Mouse (Mus musculus) myocyte (in vitro differentiated cells): Measurements from ENCODE around the gene Nap1l1.

ENCODE experiments used
- MAX ChIP-seq: IDR thresholded peaks from one replicate; pipeline ENCODE4 v1.6.1; 2011; ENCODE audit warnings: low read depth, mild to moderate bottlenecking, control low read depth
- POLR2A ChIP-seq: IDR thresholded peaks from one replicate; pipeline ENCODE4 v1.6.1; 2011; ENCODE audit warnings: low read depth, mild to moderate bottlenecking, control low read depth, moderate library complexity; ENCODE audit not compliant: insufficient read length
- POLR2AphosphoS2 ChIP-seq: IDR thresholded peaks from one replicate; pipeline ENCODE4 v1.6.1; 2011; ENCODE audit warnings: low read depth, control low read depth; ENCODE audit not compliant: insufficient read length
- TCF12 ChIP-seq: IDR thresholded peaks from one replicate; pipeline ENCODE4 v1.6.1; 2011; ENCODE audit warnings: mild to moderate bottlenecking, control low read depth; ENCODE audit not compliant: poor library complexity, insufficient read depth, severe bottlenecking

- no peak for TF ChIP-seq TCF12
- TF ChIP-seq MAX = no peak
- no peak for TF ChIP-seq POLR2A
- TF ChIP-seq POLR2AphosphoS2 = no peak
Observed at GRCm38 (mm10) chr10:111433502-111433901, 39.5 kb upstream of the Nap1l1 start.
